21 mouse cellular contexts compared by ENCODE assay signal in the genomic region with DNA sequence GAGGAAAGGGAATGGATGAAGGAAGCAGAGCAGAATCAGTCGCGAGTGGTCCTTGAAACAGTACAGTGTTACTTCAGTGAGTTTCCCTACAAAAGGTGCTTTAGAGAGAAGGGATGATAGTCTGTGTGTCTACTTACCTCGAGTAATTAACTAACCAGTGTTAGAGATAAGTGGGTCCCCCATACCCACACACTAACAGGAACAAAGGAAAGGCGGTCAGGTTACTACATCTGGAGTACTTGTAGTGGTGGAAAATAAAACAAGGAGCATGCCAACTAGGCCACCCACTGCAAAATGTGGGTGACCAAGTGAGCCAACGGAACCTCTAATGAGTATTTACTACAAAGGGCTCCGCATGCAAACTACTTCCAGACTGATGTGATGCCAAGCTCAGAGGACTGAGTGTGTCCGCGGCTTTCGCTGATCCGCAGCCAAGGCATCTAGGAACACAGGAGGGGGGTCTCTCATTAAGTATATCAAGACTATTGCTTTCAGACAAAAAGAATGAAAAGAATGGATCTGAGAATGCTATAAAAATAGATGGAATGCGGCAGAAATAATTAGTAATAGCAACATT. TPM values are rescaled to one million over a fixed set of nuclear protein-coding genes. Genes with fewer than 3 reads are reported as not detected.
DNase-seq lines count a peak whose midpoint lies in the region; ATAC-seq and TF ChIP-seq lines count a peak whose summit lies in the region.
"Had no signal": no experiment of that assay in that cellular context is flagged by ENCODE, and none has a peak within 500 bp of the region (broad histone marks: within the 10 kb centered on the region; RNA-seq: fewer than 3 reads in every experiment).

No protein-coding gene starts in this region.

- H3K4me3 ChIP-seq in embryonic facial prominence, embryonic 14.5 days (ENCODE audit: low read depth, low read length), result no peak overlapping the region
- no peak overlapping the region for H3K4me3 ChIP-seq in embryonic facial prominence, embryonic 10.5 days
- H3K4me3 ChIP-seq in left cerebral cortex, adult 2 months, result no peak overlapping the region
- H3K4me3 ChIP-seq in limb, embryonic 13.5 days, result no peak overlapping the region
- H3K4me3 ChIP-seq: erythroblast, embryonic 14.5 days; hindbrain, embryonic 12.5 days had no signal

- no peak for TF ChIP-seq CTCF in left cerebral cortex, adult 2 months (IDR thresholded peaks at IDR 0.05)

- H3K27ac ChIP-seq in embryonic facial prominence, embryonic 14.5 days (replicated peaks; ENCODE audit: low read depth, low read length), result no peak overlapping the region
- H3K27ac ChIP-seq in embryonic facial prominence, embryonic 10.5 days (replicated peaks), result no peak overlapping the region
- no peak overlapping the region for H3K27ac ChIP-seq in left cerebral cortex, adult 2 months
- H3K27ac ChIP-seq in limb, embryonic 13.5 days, result peak overlapping the region; percentile 15; the same call in 1 of the 2 replicates
- H3K27ac ChIP-seq: hindbrain, embryonic 12.5 days; macrophage; stomach, postnatal 0 days had no signal

- H3K27me3 ChIP-seq in embryonic facial prominence, embryonic 14.5 days (replicated peaks; ENCODE audit: control insufficient read depth, insufficient read depth, low read length), result no peaks in the 10 kb centered on the region
- no peaks in the 10 kb centered on the region for H3K27me3 ChIP-seq in embryonic facial prominence, embryonic 10.5 days (replicated peaks; ENCODE audit: low read depth, poor library complexity, severe bottlenecking)
- H3K27me3 ChIP-seq in limb, embryonic 13.5 days, result no peaks in the 10 kb centered on the region
- H3K27me3 ChIP-seq: hindbrain, embryonic 12.5 days had no signal

- intact Hi-C loops in left cerebral cortex, postnatal 10 days (cut with DNase I), result no loop called here
- intact Hi-C loops in left cerebral cortex, adult 2 months (cut with DNase I), result no loop called here

- no peak overlapping the region for H3K4me2 ChIP-seq in embryonic facial prominence, embryonic 14.5 days (ENCODE audit: low read depth, low read length)
- H3K4me2 ChIP-seq in limb, embryonic 13.5 days (replicated peaks), result no peak overlapping the region
- H3K4me2 ChIP-seq: hindbrain, embryonic 12.5 days had no signal

- no peak overlapping the region for H3K9ac ChIP-seq in embryonic facial prominence, embryonic 14.5 days (ENCODE audit: low read depth, low read length)
- no peak overlapping the region for H3K9ac ChIP-seq in limb, embryonic 13.5 days
- H3K9ac ChIP-seq: hindbrain, embryonic 12.5 days; liver, postnatal 0 days had no signal

- no peaks in the 10 kb centered on the region for H3K9me3 ChIP-seq in embryonic facial prominence, embryonic 14.5 days (ENCODE audit: control insufficient read depth, low read length)
- H3K9me3 ChIP-seq in embryonic facial prominence, embryonic 10.5 days, result no peaks in the 10 kb centered on the region
- H3K9me3 ChIP-seq in limb, embryonic 13.5 days, result no peaks in the 10 kb centered on the region
- H3K9me3 ChIP-seq: hindbrain, embryonic 12.5 days had no signal

- H3K4me1 ChIP-seq in embryonic facial prominence, embryonic 14.5 days (ENCODE audit: control insufficient read depth, insufficient read depth, low read length), result no peaks in the 10 kb centered on the region; the same call in 1 of the 2 replicates
- peaks cover 4% of the 10 kb centered on the region; the same call in 1 of the 2 replicates for H3K4me1 ChIP-seq in embryonic facial prominence, embryonic 10.5 days
- peaks cover 19% of the 10 kb centered on the region for H3K4me1 ChIP-seq in limb, embryonic 13.5 days
- H3K4me1 ChIP-seq: hindbrain, embryonic 12.5 days had no signal

- ATAC-seq in embryonic facial prominence, embryonic 14.5 days (ENCODE audit: low read depth), result no peak
- ATAC-seq in limb, embryonic 13.5 days (ENCODE audit: low FRiP score, low read depth), result peak; percentile 40
- ATAC-seq: liver, postnatal 0 days had no signal

- no peaks in the 10 kb centered on the region for H3K36me3 ChIP-seq in embryonic facial prominence, embryonic 14.5 days (ENCODE audit: control insufficient read depth, insufficient read depth, low read length)
- H3K36me3 ChIP-seq in embryonic facial prominence, embryonic 10.5 days (replicated peaks), result no peaks in the 10 kb centered on the region
- no peaks in the 10 kb centered on the region for H3K36me3 ChIP-seq in limb, embryonic 13.5 days
- H3K36me3 ChIP-seq: hindbrain, embryonic 12.5 days had no signal

- WGBS in embryonic facial prominence, embryonic 14.5 days, result 71% methylated on average over 11 of the region's 11 CpGs
- WGBS in embryonic facial prominence, embryonic 10.5 days, result 87% methylated on average over 11 of the region's 11 CpGs
- WGBS in limb, embryonic 13.5 days, result 62% methylated on average over 11 of the region's 11 CpGs

- DNase-seq in embryonic facial prominence, embryonic 14.5 days (ENCODE audit: low spot score), result peak; percentile 19
- DNase-seq in embryonic facial prominence, embryonic 10.5 days (ENCODE audit: low spot score), result no peak
- DNase-seq in left cerebral cortex, postnatal 10 days (ENCODE audit: extremely low spot score in 1 of 2, low spot score in 2 of 2), result peak; percentile 13 to 20
- no peak for DNase-seq in left cerebral cortex, adult 2 months (ENCODE audit: extremely low spot score in 1 of 2, low spot score in 2 of 2)
- peak; percentile 84 for DNase-seq in Muller cell, postnatal 12 days (ENCODE audit: inconsistent ontology term)
- DNase-seq in spleen, adult 12 weeks (ENCODE audit: low spot score), result no peak
- no peak for DNase-seq in heart, adult 8-10 months (ENCODE audit: low spot score)
- DNase-seq: cerebellum, adult 2 months; embryo, embryonic 11 days; gastrocnemius, postnatal 36 days; kidney, adult 11 months; kidney, postnatal 25 days; liver, postnatal 0 days; spleen, adult 18-20 months; thymus, postnatal 36 days had no signal

RNA-seq across cellular contexts. Expression of a gene that starts 52.8 kb away (rescaled TPM):
- 25.0 and 33.6 TPM in 2 replicates for polyA plus RNA-seq in embryonic facial prominence, embryonic 14.5 days (2014; fragmentation: Nextera tagmentation; extraction: Ambion mirVana)
- polyA plus RNA-seq in embryonic facial prominence, embryonic 10.5 days (2016; fragmentation: Nextera tagmentation; extraction: Ambion mirVana), result 5.7 and 12.1 TPM in 2 replicates
- 1 to 10 TPM in 1 of 2 experiments, under 1 TPM in 1; 0.92 to 1.8 TPM for total RNA-seq in left cerebral cortex, postnatal 10 days (2021)
- total RNA-seq in left cerebral cortex, adult 2 months (2021), result 1 to 10 TPM in 1 of 2 experiments, under 1 TPM in 1; 0.56 to 1.2 TPM
- 66.6 and 71.3 TPM in 2 replicates for polyA plus RNA-seq in limb, embryonic 13.5 days (2015; fragmentation: Nextera tagmentation; extraction: Ambion mirVana)
- total RNA-seq in heart, adult 8-10 months (2022), result under 1 TPM in 3 of 4 experiments, not detected in 1; 0.09 to 0.16 (median 0.14) TPM
- total RNA-seq: monocyte, adult 5-6 weeks had no signal
- polyA plus RNA-seq: erythroblast, embryonic 14.5 days had no signal

Comparison
In these comparisons a context has a peak if more than half of its experiments do, and no peak if none do; other contexts are left out.
1. DNase-seq: peak in embryonic facial prominence, embryonic 14.5 days (single experiment), left cerebral cortex, postnatal 10 days (2 of 2) and Muller cell, postnatal 12 days (single experiment); none in embryonic facial prominence, embryonic 10.5 days (single experiment), left cerebral cortex, adult 2 months (0 of 2), spleen, adult 12 weeks (single experiment) and heart, adult 8-10 months (single experiment).